Mouse (Mus musculus) midbrain, embryonic 15.5 days (tissue): ENCODE results near the gene Mrpl58. TPM values are rescaled to one million over a fixed set of nuclear protein-coding genes. Genes with fewer than 3 reads are reported as not detected.

Experiments used
- ATAC-seq: fragments of 200-750 bp; cut with Nextera tagmentation; replicated peaks from 2 replicates; pipeline ENCODE4 v1.8.0; 2017; ENCODE audit warnings: moderate TSS enrichment
- H3K27ac ChIP-seq: fragments of 300-500 bp; sonication (generic); 2 replicates; pipeline ENCODE4 v1.5.1; 2015; ENCODE audit warnings: mild to moderate bottlenecking, inconsistent platforms
- H3K27me3 ChIP-seq: fragments of 300-500 bp; sonication (generic); replicated peaks from 2 replicates; pipeline ENCODE4 v1.6.1; 2015; ENCODE audit warnings: inconsistent platforms
- H3K36me3 ChIP-seq: fragments of 300-500 bp; sonication (generic); replicated peaks from 2 replicates; pipeline ENCODE4 v1.6.1; 2015; ENCODE audit warnings: inconsistent platforms
- H3K4me1 ChIP-seq: fragments of 300-500 bp; sonication (generic); 2 replicates; pipeline ENCODE4 v1.6.1; 2015; ENCODE audit warnings: inconsistent platforms
- H3K4me2 ChIP-seq: fragments of 300-500 bp; sonication (generic); 2 replicates; pipeline ENCODE4 v1.6.1; 2015; ENCODE audit warnings: inconsistent platforms, mild to moderate bottlenecking, moderate library complexity
- H3K4me3 ChIP-seq: fragments of 300-500 bp; sonication (generic); 2 replicates; pipeline ENCODE4 v1.5.1; 2015; ENCODE audit warnings: mild to moderate bottlenecking, inconsistent platforms
- H3K9ac ChIP-seq: fragments of 300-500 bp; sonication (generic); 2 replicates; pipeline ENCODE4 v1.6.1; 2015; ENCODE audit warnings: mild to moderate bottlenecking, inconsistent platforms
- H3K9me3 ChIP-seq: fragments of 300-500 bp; sonication (generic); 2 replicates; pipeline ENCODE4 v1.6.1; 2016; ENCODE audit warnings: inconsistent platforms
- WGBS: fragments of 180-500 bp; shearing (Covaris S2); methylation state at CpG from one replicate; pipeline ENCODE4 v1.1.7; 2015; ENCODE audit warnings: mixed read lengths; 5-methylcytosine and 5-hydroxymethylcytosine counted together
- polyA plus RNA-seq: library from polyadenylated mRNA; unstranded; fragments of >200 nt; fragmentation: Nextera tagmentation; extraction: Ambion mirVana; gene quantifications from 2 replicates; pipeline ENCODE4 v1.2.1, GENCODE M21; 2015

The Mrpl58 gene
- polyA plus RNA-seq, 1 experiment from 2014 or later, result 182 TPM

GRCm38 (mm10) chr11:115419531-115420237 lies 16.1 kb downstream of the Mrpl58 start, which contains the start of the genes Atp5h and Kctd2:
Gene Atp5h, minus strand, starts transcription at chr11:115419962.
Gene Kctd2, plus strand, starts transcription at chr11:115420128.
- H3K36me3 ChIP-seq, result peaks cover 14% of the 10 kb centered on the region
- peak within 1 kb of the TSS; percentile 88 for H3K9ac ChIP-seq
- H3K4me1 ChIP-seq, result peaks cover 35% of the 10 kb centered on the region
- H3K9me3 ChIP-seq, result no peaks in the 10 kb centered on the region
- ATAC-seq, result peak; percentile 98
- peak within 1 kb of the TSS; percentile 96 for H3K4me3 ChIP-seq
- no peaks in the 10 kb centered on the region for H3K27me3 ChIP-seq
- H3K4me2 ChIP-seq, result peak within 1 kb of the TSS; percentile 96
- H3K27ac ChIP-seq, result peak within 1 kb of the TSS; percentile 87
- under 1% methylated on average over 56 of the region's 56 CpGs for WGBS

DNA sequence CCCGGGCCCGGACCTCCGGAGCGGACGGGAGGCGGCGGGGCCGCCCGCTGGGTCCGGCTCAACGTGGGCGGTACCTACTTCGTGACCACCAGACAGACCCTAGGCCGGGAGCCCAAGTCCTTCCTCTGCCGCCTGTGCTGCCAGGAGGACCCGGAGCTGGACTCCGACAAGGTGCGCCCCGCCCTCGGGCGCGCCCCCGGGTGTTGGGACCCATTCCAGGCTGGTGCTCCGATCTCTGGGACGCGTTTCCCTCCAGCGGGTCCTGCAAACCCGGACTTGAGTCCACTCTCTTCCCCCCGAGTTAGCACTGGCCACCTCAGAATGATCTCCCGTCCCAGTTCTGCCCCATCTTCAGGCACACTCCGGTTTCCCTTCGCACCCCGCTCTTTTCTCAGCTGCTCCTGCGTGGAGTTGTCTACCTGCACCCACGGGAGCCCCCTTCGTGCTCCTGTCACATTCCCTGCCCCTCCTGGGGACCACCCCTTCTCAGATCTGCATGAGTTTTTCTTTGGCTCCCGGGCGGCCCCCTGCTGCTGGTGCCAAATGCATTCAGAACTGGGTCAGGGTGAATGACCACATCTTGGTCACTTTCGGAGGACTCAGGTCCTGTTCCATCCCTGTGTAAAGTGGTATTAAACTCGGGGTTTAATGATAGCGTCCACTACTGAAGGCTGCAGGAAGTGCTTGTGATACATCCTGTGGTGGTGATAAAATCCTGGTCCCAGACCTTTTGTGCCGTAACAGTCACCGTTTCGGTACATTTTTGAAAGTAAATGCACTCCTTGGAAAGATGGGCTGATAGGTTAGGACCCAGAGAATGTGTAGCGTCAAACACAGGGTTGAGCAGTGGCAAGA lies 17.0 kb downstream of the Mrpl58 start:
- Histone ChIP-seq H3K27ac (peak overlapping the region; percentile 87), H3K27me3 (no peaks in the 10 kb centered on the region), H3K36me3 (peaks cover 6% of the 10 kb centered on the region), H3K4me2 (peak overlapping the region; percentile 96), H3K4me3 (peak overlapping the region; percentile 96), H3K4me1 (peaks cover 35% of the 10 kb centered on the region), H3K9ac (peak overlapping the region; percentile 88), H3K9me3 (no peaks in the 10 kb centered on the region)
- peak; percentile 74 for ATAC-seq
- 2% methylated on average over 42 of the region's 45 CpGs for WGBS

GRCm38 (mm10) chr11:115421328-115421727 lies 17.8 kb downstream of the Mrpl58 start:
- Histone ChIP-seq H3K9me3 (no peaks in the 10 kb centered on the region), H3K27ac (no peak overlapping the region), H3K36me3 (no peaks in the 10 kb centered on the region; the same call in 1 of the 2 replicates), H3K4me1 (peaks cover 35% of the 10 kb centered on the region), H3K4me3 (peak overlapping the region; percentile 96), H3K9ac (peak overlapping the region; percentile 88), H3K4me2 (peak overlapping the region; percentile 96), H3K27me3 (no peaks in the 10 kb centered on the region)
- 57% methylated on average over 1 of the region's 1 CpGs for WGBS
- no peak for ATAC-seq

- H3K9ac ChIP-seq, result no peak overlapping the region
- 86% methylated on average over 16 of the region's 16 CpGs for WGBS
- H3K4me3 ChIP-seq, result no peak overlapping the region
- no peaks in the 10 kb centered on the region for H3K9me3 ChIP-seq
- peaks cover 35% of the 10 kb centered on the region for H3K4me1 ChIP-seq
- peak overlapping the region; percentile 96; the same call in 1 of the 2 replicates for H3K4me2 ChIP-seq
- H3K27ac ChIP-seq, result no peak overlapping the region
- H3K27me3 ChIP-seq, result no peaks in the 10 kb centered on the region
- H3K36me3 ChIP-seq, result no peaks in the 10 kb centered on the region; the same call in 1 of the 2 replicates
- no peak for ATAC-seq
These were observed 18.4 kb downstream of the Mrpl58 start for GRCm38 (mm10) chr11:115421972-115422371.

DNA sequence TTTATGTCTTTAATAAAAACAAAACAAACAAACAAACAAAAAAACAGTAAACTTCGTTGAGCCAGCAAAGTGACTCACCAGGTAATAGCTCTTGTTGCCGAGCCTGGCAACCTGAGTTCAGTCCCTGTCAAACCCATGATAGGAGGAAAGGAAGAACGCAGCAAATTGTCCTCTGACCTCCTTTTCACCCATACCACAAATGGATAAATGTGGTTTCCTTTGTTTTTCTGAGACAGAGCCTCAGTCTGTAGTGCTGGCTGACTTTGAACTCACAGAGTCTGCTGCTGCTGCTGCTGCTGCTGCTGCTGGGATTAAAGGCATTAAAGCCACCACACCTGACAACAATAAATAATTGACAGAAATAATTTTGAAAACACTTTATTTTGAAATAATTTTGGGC lies 19.5 kb downstream of the Mrpl58 start:
- H3K4me2 ChIP-seq, result no peak overlapping the region
- no peaks in the 10 kb centered on the region for H3K27me3 ChIP-seq
- H3K36me3 ChIP-seq, result no peaks in the 10 kb centered on the region; the same call in 1 of the 2 replicates
- 83% methylated on average over 3 of the region's 3 CpGs for WGBS
- no peak overlapping the region for H3K27ac ChIP-seq
- H3K9ac ChIP-seq, result no peak overlapping the region
- H3K4me1 ChIP-seq, result peaks cover 43% of the 10 kb centered on the region
- no peak for ATAC-seq
- no peaks in the 10 kb centered on the region for H3K9me3 ChIP-seq
- H3K4me3 ChIP-seq, result no peak overlapping the region

GRCm38 (mm10) chr11:115424666-115425065 lies 21.1 kb downstream of the Mrpl58 start:
- Histone ChIP-seq H3K4me3 (no peak overlapping the region), H3K36me3 (peaks cover 5% of the 10 kb centered on the region; the same call in 1 of the 2 replicates), H3K4me1 (peaks cover 31% of the 10 kb centered on the region), H3K27me3 (no peaks in the 10 kb centered on the region), H3K9me3 (no peaks in the 10 kb centered on the region), H3K9ac (no peak overlapping the region), H3K27ac (no peak overlapping the region), H3K4me2 (no peak overlapping the region)
- 90% methylated on average over 7 of the region's 7 CpGs for WGBS
- ATAC-seq, result no peak

- H3K36me3 ChIP-seq, result peaks cover 12% of the 10 kb centered on the region
These were observed 22.1 kb downstream of the Mrpl58 start for GRCm38 (mm10) chr11:115425671-115426070.

DNA sequence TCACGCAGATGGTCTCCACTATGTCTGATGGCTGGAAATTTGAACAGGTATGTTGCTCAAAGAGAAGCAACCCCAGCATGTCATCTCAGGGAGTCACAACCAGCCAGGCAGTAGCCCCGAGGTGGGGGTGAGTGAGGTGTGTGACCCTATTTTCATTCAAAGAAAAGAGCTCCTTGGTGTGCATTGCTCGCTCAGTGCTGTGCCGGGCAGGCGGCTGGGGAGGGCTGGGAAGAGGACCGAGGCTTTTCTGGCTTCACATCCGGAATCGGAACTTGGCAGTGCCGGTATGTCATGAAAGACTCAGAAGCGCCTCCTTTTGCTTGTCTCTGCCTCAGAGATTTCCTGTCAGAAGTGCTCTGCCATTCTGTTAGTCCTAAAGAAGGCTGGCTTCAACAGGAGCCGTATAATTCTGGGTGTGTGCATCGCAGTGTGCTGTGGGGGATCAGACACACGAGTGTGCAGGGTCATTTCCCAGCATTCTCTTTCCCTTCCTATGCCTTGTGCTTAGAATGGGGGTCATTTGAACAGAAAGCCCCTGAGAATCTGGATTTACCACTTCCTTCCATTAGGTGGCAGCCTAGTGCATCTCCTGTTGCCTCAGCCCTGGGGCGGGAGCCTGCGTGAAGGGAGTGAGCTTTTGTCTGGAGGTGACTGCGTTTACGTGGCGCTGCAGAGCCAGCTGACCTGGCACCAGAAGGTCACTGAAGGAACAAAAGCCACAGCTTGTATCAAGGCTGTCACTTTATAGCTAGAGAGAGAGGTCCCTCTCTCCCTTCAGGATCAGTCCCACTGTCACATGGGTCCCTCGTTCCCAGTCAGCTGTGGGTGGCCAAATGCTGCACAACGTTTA lies 24.2 kb downstream of the Mrpl58 start:
- H3K9ac ChIP-seq, result 0 out of 2 replicates have a peak overlapping the region, but pooled peaks have one; percentile 10
- no peaks in the 10 kb centered on the region for H3K9me3 ChIP-seq
- peaks cover 27% of the 10 kb centered on the region for H3K36me3 ChIP-seq
- H3K4me2 ChIP-seq, result peak overlapping the region; percentile 34
- no peak overlapping the region for H3K4me3 ChIP-seq
- H3K4me1 ChIP-seq, result peaks cover 10% of the 10 kb centered on the region
- WGBS, result 30% methylated on average over 20 of the region's 20 CpGs
- H3K27me3 ChIP-seq, result no peaks in the 10 kb centered on the region
- H3K27ac ChIP-seq, result peak overlapping the region; percentile 75
- peak; percentile 70; the same call in 1 of the 2 replicates for ATAC-seq

More at GRCm38 (mm10) chr11:115425671-115426070, 22.1 kb downstream of the Mrpl58 start:
- no peak for ATAC-seq
- H3K9me3 ChIP-seq, result no peaks in the 10 kb centered on the region
- no peak overlapping the region for H3K27ac ChIP-seq
- H3K4me1 ChIP-seq, result peaks cover 29% of the 10 kb centered on the region
- WGBS, result 94% methylated on average over 6 of the region's 6 CpGs
- no peak overlapping the region for H3K4me3 ChIP-seq
- H3K27me3 ChIP-seq, result no peaks in the 10 kb centered on the region
- H3K4me2 ChIP-seq, result no peak overlapping the region
- no peak overlapping the region for H3K9ac ChIP-seq

- ATAC-seq, result no peak
- H3K36me3 ChIP-seq, result peaks cover 32% of the 10 kb centered on the region
- H3K27me3 ChIP-seq, result no peaks in the 10 kb centered on the region
- H3K4me2 ChIP-seq, result no peak overlapping the region
- H3K4me1 ChIP-seq, result peaks cover 10% of the 10 kb centered on the region
- no peaks in the 10 kb centered on the region for H3K9me3 ChIP-seq
- whole genome bisulfite sequencing, result 88% methylated on average over 7 of the region's 7 CpGs
- H3K9ac ChIP-seq, result no peak overlapping the region
- no peak overlapping the region for H3K27ac ChIP-seq
- H3K4me3 ChIP-seq, result no peak overlapping the region
These were observed 25.8 kb downstream of the Mrpl58 start for GRCm38 (mm10) chr11:115429307-115429706.

DNA sequence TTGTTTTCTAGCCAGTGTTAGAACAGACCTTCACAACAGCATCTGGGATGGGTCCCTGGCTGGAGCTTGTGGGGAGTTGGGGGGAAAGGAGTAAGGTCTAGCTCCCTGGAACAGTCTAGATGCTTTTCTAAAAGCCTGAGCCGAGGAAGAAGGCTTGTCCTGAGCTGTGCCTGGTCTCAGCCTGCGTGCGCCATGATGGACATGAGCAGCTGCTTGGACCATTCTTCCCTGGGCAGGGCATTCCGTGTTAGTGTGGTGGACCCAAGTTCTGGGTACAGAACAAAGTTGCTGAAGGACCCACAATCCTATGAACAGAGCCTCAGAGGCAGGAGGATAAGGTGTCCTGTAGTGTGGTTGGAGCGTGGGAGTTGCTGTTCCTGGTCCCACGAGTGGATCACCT lies 27.0 kb downstream of the Mrpl58 start:
- peaks cover 32% of the 10 kb centered on the region for H3K36me3 ChIP-seq

GRCm38 (mm10) chr11:115432814-115433213 lies 29.3 kb downstream of the Mrpl58 start:
- Histone ChIP-seq H3K27me3 (no peaks in the 10 kb centered on the region), H3K4me2 (no peak overlapping the region), H3K4me3 (no peak overlapping the region), H3K4me1 (peaks cover 15% of the 10 kb centered on the region), H3K9me3 (no peaks in the 10 kb centered on the region), H3K9ac (no peak overlapping the region), H3K27ac (no peak overlapping the region), H3K36me3 (peaks cover 32% of the 10 kb centered on the region)
- 88% methylated on average over 4 of the region's 4 CpGs for WGBS
- no peak for ATAC-seq

More for the DNA sequence above, 27.0 kb downstream of the Mrpl58 start:
- Histone ChIP-seq H3K9ac (no peak overlapping the region), H3K27ac (no peak overlapping the region), H3K4me3 (no peak overlapping the region), H3K4me1 (peaks cover 13% of the 10 kb centered on the region), H3K27me3 (no peaks in the 10 kb centered on the region), H3K9me3 (no peaks in the 10 kb centered on the region), H3K4me2 (no peak overlapping the region)
- no peak for ATAC-seq
- WGBS, result 97% methylated on average over 6 of the region's 6 CpGs
